12 mouse cellular contexts compared by ENCODE assay signal in the genomic region with DNA sequence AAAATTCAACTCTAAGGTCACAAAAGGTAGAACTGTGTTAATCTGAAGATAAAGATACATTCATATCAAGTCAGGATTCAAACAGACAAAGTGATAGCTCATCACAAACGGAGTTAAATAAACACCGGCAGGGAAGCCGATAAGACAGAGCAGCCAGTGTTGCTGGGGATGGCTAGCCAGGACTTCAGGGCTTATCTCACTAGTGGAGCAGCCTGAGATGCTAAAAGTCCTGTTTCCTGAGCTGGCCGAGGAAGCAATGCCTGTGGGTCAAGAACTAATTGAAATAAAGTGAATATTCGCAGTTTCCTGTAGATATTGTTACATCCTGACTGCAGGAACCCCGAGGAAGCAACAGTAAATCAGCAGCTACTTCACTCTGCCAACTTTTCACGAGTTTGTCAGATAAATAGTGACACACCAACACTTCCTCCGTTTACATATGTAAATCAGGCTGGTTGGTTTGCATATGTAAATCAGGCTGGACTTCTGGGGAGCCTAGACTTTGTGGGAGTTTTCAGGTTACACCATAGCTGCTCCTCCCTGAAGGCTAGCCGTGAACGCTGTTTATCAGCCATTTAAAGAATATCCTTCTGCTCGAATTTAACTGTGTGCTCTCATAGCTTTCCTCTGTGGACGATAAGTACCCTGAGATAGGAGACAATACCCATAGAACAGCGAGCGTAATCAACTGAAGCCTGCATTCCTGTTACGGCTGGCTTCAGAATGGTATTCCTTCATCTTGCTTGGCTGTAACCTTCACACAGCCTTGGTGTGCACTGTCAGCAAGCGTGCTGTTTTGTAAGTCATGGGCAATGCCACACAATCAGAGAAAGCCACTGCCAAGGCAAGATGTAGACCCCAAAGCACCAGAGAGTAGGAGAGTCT.
DNase-seq lines count a peak whose midpoint lies in the region; ATAC-seq lines count a peak whose summit lies in the region.
"Had no signal": no experiment of that assay in that cellular context is flagged by ENCODE, and none has a peak within 500 bp of the region (broad histone marks: within the 10 kb centered on the region; RNA-seq: fewer than 3 reads in every experiment).

No protein-coding gene starts in this region.

- H3K36me3 ChIP-seq in heart, embryonic 10.5 days = no peaks in the 10 kb centered on the region
- H3K36me3 ChIP-seq in lung, embryonic 15.5 days = no peaks in the 10 kb centered on the region
- H3K36me3 ChIP-seq in neural tube, embryonic 14.5 days (ENCODE audit: control insufficient read depth, insufficient read depth, low read length) = no peaks in the 10 kb centered on the region
- H3K36me3 ChIP-seq: embryonic facial prominence, embryonic 12.5 days had no signal

- ATAC-seq in lung, embryonic 15.5 days (ENCODE audit: borderline replicate concordance, extremely low read depth, low FRiP score, low TSS enrichment) = no peak
- 0 out of 2 replicates have a peak, but pooled peaks have one; percentile 34 for ATAC-seq in common myeloid progenitor, adult 5-6 weeks (replicated peaks; ENCODE audit: low read depth, poor library complexity, severe bottlenecking)
- no peak for ATAC-seq in neural tube, embryonic 14.5 days (ENCODE audit: low read depth)
- ATAC-seq: inflammation-experienced regulatory T-cells, adult 6 months had no signal

- WGBS in heart, embryonic 10.5 days = 7% methylated on average over 16 of the region's 16 CpGs
- WGBS in lung, embryonic 15.5 days = 24% methylated on average over 16 of the region's 16 CpGs
- 32% methylated on average over 16 of the region's 16 CpGs for WGBS in neural tube, embryonic 14.5 days

- no peak overlapping the region for H3K4me2 ChIP-seq in lung, embryonic 15.5 days
- H3K4me2 ChIP-seq in neural tube, embryonic 14.5 days (ENCODE audit: low read depth, low read length) = no peak overlapping the region
- H3K4me2 ChIP-seq: embryonic facial prominence, embryonic 12.5 days had no signal

- peak overlapping the region; percentile 40 for H3K4me3 ChIP-seq in heart, embryonic 10.5 days
- no peak overlapping the region for H3K4me3 ChIP-seq in lung, embryonic 15.5 days
- H3K4me3 ChIP-seq in neural tube, embryonic 14.5 days (ENCODE audit: low read depth, low read length) = no peak overlapping the region
- H3K4me3 ChIP-seq: embryonic facial prominence, embryonic 12.5 days had no signal

- peaks cover 51% of the 10 kb centered on the region for H3K4me1 ChIP-seq in heart, embryonic 10.5 days
- H3K4me1 ChIP-seq in lung, embryonic 15.5 days = peaks cover 40% of the 10 kb centered on the region
- H3K4me1 ChIP-seq in neural tube, embryonic 14.5 days (ENCODE audit: control insufficient read depth, insufficient read depth, low read length) = peaks cover 28% of the 10 kb centered on the region

- H3K9ac ChIP-seq in lung, embryonic 15.5 days = no peak overlapping the region
- no peak overlapping the region for H3K9ac ChIP-seq in neural tube, embryonic 14.5 days (replicated peaks; ENCODE audit: low read depth, low read length)
- H3K9ac ChIP-seq: embryonic facial prominence, embryonic 12.5 days had no signal

- no peak for DNase-seq in heart, embryonic 10.5 days (ENCODE audit: low spot score)
- no peak for DNase-seq in heart, postnatal 4 days
- DNase-seq in lung, postnatal 25 days (ENCODE audit: low spot score) = no peak
- no peak for DNase-seq in retina, postnatal 1 day
- DNase-seq in adrenal gland, adult (ENCODE audit: inconsistent age in 2 of 2, low spot score in 1 of 2) = no peak
- DNase-seq: right cerebral cortex, postnatal 4 days; thymus, adult 2 months had no signal

- H3K27ac ChIP-seq in heart, embryonic 10.5 days = peak overlapping the region; percentile 81
- 0 out of 2 replicates have a peak overlapping the region, but pooled peaks have one; percentile 1 for H3K27ac ChIP-seq in lung, embryonic 15.5 days
- peak overlapping the region; percentile 18; the same call in 1 of the 2 replicates for H3K27ac ChIP-seq in neural tube, embryonic 14.5 days (ENCODE audit: low read depth, low read length)
- H3K27ac ChIP-seq: embryonic facial prominence, embryonic 12.5 days had no signal

- H3K27me3 ChIP-seq in heart, embryonic 10.5 days (ENCODE audit: insufficient read depth, poor library complexity, severe bottlenecking) = no peaks in the 10 kb centered on the region
- no peaks in the 10 kb centered on the region for H3K27me3 ChIP-seq in lung, embryonic 15.5 days
- no peaks in the 10 kb centered on the region for H3K27me3 ChIP-seq in neural tube, embryonic 14.5 days (ENCODE audit: control insufficient read depth, insufficient read depth, low read length)
- H3K27me3 ChIP-seq: embryonic facial prominence, embryonic 12.5 days had no signal

- H3K9me3 ChIP-seq in heart, embryonic 10.5 days = no peaks in the 10 kb centered on the region
- H3K9me3 ChIP-seq in lung, embryonic 15.5 days = no peaks in the 10 kb centered on the region
- no peaks in the 10 kb centered on the region for H3K9me3 ChIP-seq in neural tube, embryonic 14.5 days (ENCODE audit: control insufficient read depth, low read length)
- H3K9me3 ChIP-seq: embryonic facial prominence, embryonic 12.5 days had no signal

Comparison
In these comparisons a context has a peak if more than half of its experiments do, and no peak if none do; other contexts are left out.
1. H3K27ac ChIP-seq: peak in every context shown above with its lines; median percentile 81 in heart, embryonic 10.5 days; 18 in neural tube, embryonic 14.5 days; 1 in lung, embryonic 15.5 days.